Mouse (Mus musculus) neutrophil, adult 65 days (primary cell): ENCODE data around the gene Zfp810. TPM values are rescaled to one million over a fixed set of nuclear protein-coding genes. Genes with fewer than 3 reads are reported as not detected.

Source experiments
- total RNA-seq: library from RNA; stranded (reverse); gene quantifications from 2 replicates; pipeline ENCODE4 v1.2.4, GENCODE M21; 2023

Zfp810 gene
- total RNA-seq: 5.3 and 6.6 TPM in 2 replicates

DNA sequence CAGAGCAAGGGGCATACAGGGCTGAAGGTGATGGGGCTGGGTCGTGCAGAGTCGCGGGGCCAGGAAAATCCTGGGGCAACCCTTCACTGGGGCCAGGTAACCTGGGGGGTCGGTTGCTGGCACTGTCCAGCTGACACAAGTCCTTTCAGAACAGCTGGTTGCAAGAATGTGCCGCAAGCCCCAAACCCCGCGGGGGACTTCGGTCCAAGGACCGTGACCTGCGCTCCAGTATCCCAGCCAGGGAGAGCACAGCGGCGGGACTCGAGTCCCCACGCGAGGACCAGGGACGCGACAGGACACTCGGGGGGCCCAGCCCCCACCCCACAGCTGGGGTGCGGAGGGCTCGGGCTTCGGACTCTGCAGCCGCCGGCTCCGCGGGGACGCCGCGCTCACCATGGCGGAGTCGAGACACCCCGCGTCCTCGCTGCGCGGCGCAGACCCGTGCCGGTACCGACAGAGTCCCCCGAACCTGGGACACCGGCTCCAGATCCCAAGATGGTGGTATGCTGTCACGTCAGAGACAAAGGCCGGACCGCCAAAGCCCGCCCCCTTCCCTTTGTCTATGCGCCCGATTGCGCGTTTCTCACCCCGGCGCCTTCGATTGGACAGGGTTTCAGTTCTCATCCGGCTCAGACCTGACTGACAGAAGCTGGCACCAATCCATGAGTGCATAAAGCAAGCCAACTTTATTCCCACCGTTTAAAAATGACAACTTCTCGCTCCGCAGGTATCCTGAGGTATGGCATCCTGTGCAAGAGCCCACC, at the start of gene Zfp810:
Gene Zfp810 (minus strand): TSS at position 493 of the 764 bp plus-strand sequence.

DNA sequence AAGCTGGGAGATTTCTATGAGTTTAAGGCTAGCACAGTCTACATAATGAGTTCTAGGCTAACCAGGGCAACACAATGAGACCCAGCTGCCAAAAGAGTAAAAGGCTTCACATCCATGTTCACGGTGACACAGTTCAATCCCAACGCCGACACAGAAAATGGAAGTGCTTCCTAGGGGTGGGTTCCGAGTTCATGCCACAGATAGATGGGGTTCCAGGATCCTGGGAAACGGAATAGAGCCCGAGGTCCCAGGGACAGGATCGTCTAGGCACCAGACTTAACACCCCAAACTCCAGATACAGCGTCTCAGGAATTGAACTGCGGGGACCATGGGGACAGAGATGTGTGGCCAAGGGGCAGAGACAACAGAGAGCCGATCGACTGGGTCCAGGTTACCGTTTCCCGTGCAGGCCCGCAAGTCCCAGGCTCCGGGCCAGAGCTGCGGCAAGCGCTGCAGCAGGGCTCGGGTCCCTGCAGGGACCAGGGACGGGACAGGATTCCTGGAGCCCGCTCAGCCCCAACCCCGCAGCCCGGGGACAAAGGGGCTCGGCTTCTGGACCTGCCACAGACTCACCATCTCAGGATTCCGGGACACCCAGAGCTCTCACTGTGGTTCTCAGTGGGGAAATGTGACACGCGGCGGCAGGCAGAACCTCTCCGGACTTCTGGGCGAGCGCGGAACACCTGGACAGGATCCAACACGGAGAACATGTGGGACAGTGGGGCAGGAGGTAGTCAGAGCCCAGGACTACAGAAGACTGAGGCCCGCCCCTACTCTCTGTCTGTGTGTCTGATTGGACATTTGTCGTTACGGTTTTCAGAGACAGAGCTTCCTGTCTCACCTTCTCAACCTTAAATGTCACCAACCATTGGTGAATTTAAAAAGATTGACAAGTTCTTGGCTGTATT, 48.0 kb downstream of the Zfp810 start, which contains the start of gene Zfp599:
Gene Zfp599 (minus strand): TSS at position 712 of the 908 bp plus-strand sequence.

Other genes with a start within 250 kb of the Zfp810 start
- gene Gm49318, start 236.4 kb downstream of the Zfp810 start, total RNA-seq: not detected in 2 replicates
- 6.9 and 11.7 TPM in 2 replicates for gene Zfp653, start 236.3 kb downstream of the Zfp810 start, total RNA-seq
- gene Ecsit, start 222.2 kb downstream of the Zfp810 start, total RNA-seq: 5.1 and 5.8 TPM in 2 replicates
- gene Cnn1, start 208.4 kb downstream of the Zfp810 start, total RNA-seq: not detected in 2 replicates
- 34.3 and 40.5 TPM in 2 replicates for gene Elof1, start 190.5 kb downstream of the Zfp810 start, total RNA-seq
- gene Acp5, start 171.9 kb downstream of the Zfp810 start, total RNA-seq: 15.8 and 15.9 TPM in 2 replicates
- 17.4 and 23.4 TPM in 2 replicates for gene Pigyl, start 150.8 kb downstream of the Zfp810 start, total RNA-seq
- gene Zfp872, start 119.6 kb downstream of the Zfp810 start, total RNA-seq: not detected in 2 replicates
- gene Zfp809, start 81.9 kb downstream of the Zfp810 start, total RNA-seq: 10.9 and 12.6 TPM in 2 replicates
- gene Zfp599, start 47.8 kb downstream of the Zfp810 start, total RNA-seq: 0.11 and 0.54 TPM in 2 replicates
- gene Anln, start 81.5 kb upstream of the Zfp810 start, total RNA-seq: 34.1 and 42.0 TPM in 2 replicates
- gene 9530077C05Rik, start 103.9 kb upstream of the Zfp810 start, total RNA-seq: 5.7 and 8.2 TPM in 2 replicates
- not detected in 2 replicates for gene Gm17545, start 146.6 kb upstream of the Zfp810 start, total RNA-seq
- 49.2 and 56.6 TPM in 2 replicates for gene Rp9, start 162.1 kb upstream of the Zfp810 start, total RNA-seq
- 9.8 and 21.0 TPM in 2 replicates for gene Bbs9, start 168.1 kb upstream of the Zfp810 start, total RNA-seq